Mouse (Mus musculus) bone marrow macrophage, adult 2 months (primary cell): ENCODE results near the gene Vars.

ENCODE experiments used
- CTCF ChIP-seq: IDR thresholded peaks from 2 replicates; pipeline ENCODE4 v1.5.1; 2012; ENCODE audit warnings: low read depth, mild to moderate bottlenecking, low read length, moderate library complexity
- POLR2A ChIP-seq: IDR thresholded peaks from 2 replicates; pipeline ENCODE4 v1.6.1; 2012; ENCODE audit warnings: mild to moderate bottlenecking, low read depth, low read length, borderline replicate concordance

DNA sequence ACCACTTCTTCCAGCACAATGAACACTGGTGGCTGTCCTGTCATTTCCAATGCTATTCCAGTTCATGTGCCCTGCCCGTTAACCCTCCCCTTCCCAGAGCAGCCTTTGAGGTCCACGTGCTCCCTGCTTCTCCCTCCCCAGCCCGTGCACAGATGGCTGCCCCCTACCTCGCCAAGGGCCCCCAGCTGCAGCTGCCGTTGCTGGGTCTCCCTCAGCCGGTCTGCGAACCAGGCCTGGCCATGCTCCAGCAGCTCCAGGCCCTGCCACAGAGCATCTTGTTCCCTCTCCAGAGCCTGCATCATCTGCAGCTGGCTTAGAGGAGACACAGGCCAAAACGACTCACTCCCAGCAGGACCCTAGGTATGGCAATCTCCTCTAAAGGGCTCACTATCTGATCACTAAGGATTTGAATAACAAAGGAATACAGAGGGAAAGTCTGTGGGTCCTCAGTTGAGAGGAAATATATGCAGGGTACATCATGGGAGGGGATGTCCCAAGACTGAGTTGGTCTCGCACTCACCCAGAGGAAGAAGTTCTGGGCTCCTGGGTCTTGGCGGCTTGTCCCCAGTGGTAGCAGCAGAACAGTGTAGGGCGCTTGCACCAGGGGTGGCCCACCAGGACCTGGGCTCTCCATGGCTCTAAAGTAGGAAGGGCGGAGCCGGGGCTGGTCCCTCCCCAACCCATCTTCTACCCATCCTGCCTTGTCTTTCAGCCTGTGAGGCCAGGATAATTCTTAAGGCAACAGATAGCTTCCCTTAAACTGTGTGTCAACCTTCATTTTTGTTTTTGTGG lies 26.7 kb downstream of the Vars start, which contains the start of gene Sapcd1:
- TF ChIP-seq POLR2A (no peak), CTCF (no peak)
